In the genomic region with DNA sequence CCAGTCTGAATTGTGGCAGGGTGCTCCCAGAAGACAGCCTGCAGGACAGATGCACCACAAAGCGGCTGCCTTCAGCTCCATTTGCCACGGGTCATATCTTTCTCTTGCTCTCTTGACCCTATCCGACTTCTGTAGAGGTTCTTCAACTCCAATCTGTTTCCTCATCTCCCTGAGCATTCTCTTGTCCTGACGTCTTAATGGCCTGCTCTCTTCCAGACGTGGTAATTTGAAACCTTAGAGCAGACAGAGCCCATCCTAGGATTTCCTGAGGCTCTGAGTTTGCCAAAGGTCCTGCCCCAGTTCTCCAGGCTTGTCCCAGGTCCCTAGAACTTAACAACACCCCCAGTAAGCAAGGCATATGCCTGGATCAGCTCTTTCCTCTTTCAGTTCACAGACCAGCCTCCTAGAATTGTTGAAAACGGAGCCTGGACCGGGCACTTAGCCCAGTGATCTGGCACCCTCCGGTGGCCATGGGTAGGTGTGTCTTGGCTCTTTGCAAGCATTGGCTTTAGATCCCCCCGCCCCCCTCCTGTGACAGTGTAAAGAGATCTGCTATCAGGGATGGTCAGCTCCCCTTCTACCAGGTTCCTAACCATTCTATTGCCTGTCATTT, we compare ENCODE assay signal across 8 mouse cellular contexts. TPM values are rescaled to one million over a fixed set of nuclear protein-coding genes. Genes with fewer than 3 reads are reported as not detected.
DNase-seq lines count a peak whose midpoint lies in the region; ATAC-seq lines count a peak whose summit lies in the region.

No protein-coding gene starts in this region.

- peaks cover 6% of the 10 kb centered on the region for H3K4me1 ChIP-seq in embryonic facial prominence, embryonic 15.5 days
- peaks cover 5% of the 10 kb centered on the region; the same call in 1 of the 2 replicates for H3K4me1 ChIP-seq in midbrain, embryonic 13.5 days (replicated peaks)
- H3K4me1 ChIP-seq in stomach, embryonic 16.5 days (ENCODE audit: control insufficient read depth, insufficient read depth, low read length), result 0 out of 2 replicates have a peak, but pooled peaks cover under 1% of the 10 kb centered on the region

- no peaks in the 10 kb centered on the region for H3K27me3 ChIP-seq in embryonic facial prominence, embryonic 15.5 days
- H3K27me3 ChIP-seq in midbrain, embryonic 13.5 days, result no peaks in the 10 kb centered on the region
- H3K27me3 ChIP-seq in stomach, embryonic 16.5 days (ENCODE audit: control insufficient read depth, insufficient read depth, low read length), result no peaks in the 10 kb centered on the region

- 0 out of 2 replicates have a peak overlapping the region, but pooled peaks have one; percentile 12 for H3K4me2 ChIP-seq in embryonic facial prominence, embryonic 15.5 days (replicated peaks)
- no peak overlapping the region for H3K4me2 ChIP-seq in midbrain, embryonic 13.5 days (replicated peaks)
- peak overlapping the region; percentile 41 for H3K4me2 ChIP-seq in stomach, embryonic 16.5 days (ENCODE audit: low read depth, low read length)

- ATAC-seq in embryonic facial prominence, embryonic 15.5 days (ENCODE audit: insufficient number of reproducible peaks, low FRiP score, low TSS enrichment, low read depth), result no peak
- ATAC-seq in midbrain, embryonic 13.5 days, result no peak
- peak; percentile 56; the same call in 1 of the 2 replicates for ATAC-seq in stomach, embryonic 16.5 days (ENCODE audit: insufficient read depth, low FRiP score)

- no peaks in the 10 kb centered on the region for H3K36me3 ChIP-seq in embryonic facial prominence, embryonic 15.5 days
- H3K36me3 ChIP-seq in midbrain, embryonic 13.5 days, result no peaks in the 10 kb centered on the region
- no peaks in the 10 kb centered on the region for H3K36me3 ChIP-seq in stomach, embryonic 16.5 days (ENCODE audit: control insufficient read depth, insufficient read depth, low read length)

- no peak overlapping the region for H3K4me3 ChIP-seq in embryonic facial prominence, embryonic 15.5 days (replicated peaks)
- no peak overlapping the region for H3K4me3 ChIP-seq in midbrain, embryonic 13.5 days (replicated peaks)
- H3K4me3 ChIP-seq in stomach, embryonic 16.5 days (replicated peaks; ENCODE audit: low read length), result no peak overlapping the region

- intact Hi-C loops in heart, postnatal 25 days (cut with DNase I), result no loop called here
- intact Hi-C loops in left cerebral cortex, postnatal 4 days (cut with DNase I), result no loop called here

- H3K9me3 ChIP-seq in embryonic facial prominence, embryonic 15.5 days (replicated peaks), result no peaks in the 10 kb centered on the region
- no peaks in the 10 kb centered on the region for H3K9me3 ChIP-seq in midbrain, embryonic 13.5 days
- H3K9me3 ChIP-seq in stomach, embryonic 16.5 days (replicated peaks; ENCODE audit: control insufficient read depth, low read length), result no peaks in the 10 kb centered on the region

- peak; percentile 50 to 58 for DNase-seq in heart, adult 18-20 months
- no peak for DNase-seq in heart, postnatal 25 days (ENCODE audit: low spot score)
- DNase-seq in adrenal gland, postnatal 36 days, result peak; percentile 75 to 81
- DNase-seq in heart, postnatal 4 days, result peak; percentile 70
- DNase-seq in left cerebral cortex, postnatal 4 days, result peak; percentile 86

- WGBS in embryonic facial prominence, embryonic 15.5 days, result 8% methylated on average over 9 of the region's 9 CpGs
- WGBS in midbrain, embryonic 13.5 days, result 10% methylated on average over 9 of the region's 9 CpGs
- WGBS in stomach, embryonic 16.5 days, result 8% methylated on average over 9 of the region's 9 CpGs

- no peak overlapping the region for H3K27ac ChIP-seq in embryonic facial prominence, embryonic 15.5 days (replicated peaks)
- no peak overlapping the region; the same call in 1 of the 2 replicates for H3K27ac ChIP-seq in midbrain, embryonic 13.5 days
- peak overlapping the region; percentile 71 for H3K27ac ChIP-seq in stomach, embryonic 16.5 days (ENCODE audit: low read length)

- H3K9ac ChIP-seq in embryonic facial prominence, embryonic 15.5 days, result no peak overlapping the region
- H3K9ac ChIP-seq in midbrain, embryonic 13.5 days (replicated peaks), result 0 out of 2 replicates have a peak overlapping the region, but pooled peaks have one; percentile 5
- H3K9ac ChIP-seq in stomach, embryonic 16.5 days (ENCODE audit: low read length), result peak overlapping the region; percentile 44; the same call in 1 of the 2 replicates

RNA-seq across cellular contexts. Expression of a gene that starts 38.2 kb away (rescaled TPM):
- total RNA-seq in heart, adult 18-20 months (2021), result 10 to 100 TPM; 32.9 to 36.2 TPM
- total RNA-seq in heart, postnatal 25 days (2021), result 10 to 100 TPM; 33.4 to 44.7 TPM
- total RNA-seq in adrenal gland, postnatal 36 days (2021), result 10 to 100 TPM; 47.4 to 55.2 TPM
- 9.4 and 10.8 TPM in 2 replicates for polyA plus RNA-seq in embryonic facial prominence, embryonic 15.5 days (2015; fragmentation: Nextera tagmentation; extraction: Ambion mirVana)
- total RNA-seq in heart, postnatal 4 days (2021), result 10 to 100 TPM; 41.9 to 43.1 TPM
- 10 to 100 TPM; 74.7 to 87.4 TPM for total RNA-seq in left cerebral cortex, postnatal 4 days (2021)
- polyA plus RNA-seq in midbrain, embryonic 13.5 days (2015; fragmentation: Nextera tagmentation; extraction: Ambion mirVana), result 10.0 and 11.3 TPM in 2 replicates
- 7.2 and 9.1 TPM in 2 replicates for polyA plus RNA-seq in stomach, embryonic 16.5 days (2015; fragmentation: Nextera tagmentation; extraction: Ambion mirVana)
